Mouse (Mus musculus) T-helper 1 cell (primary cell): ENCODE data around the gene D7Ertd443e.

Experiments used
- in situ Hi-C: fragments of 300-600 bp; cut with MboI, MseI; formaldehyde crosslinking; loops from one replicate; pipeline ENCODE4 v1.15.1; 2025; ENCODE audit warnings: high pct_unique_total_duplicates

The D7Ertd443e gene

DNA sequence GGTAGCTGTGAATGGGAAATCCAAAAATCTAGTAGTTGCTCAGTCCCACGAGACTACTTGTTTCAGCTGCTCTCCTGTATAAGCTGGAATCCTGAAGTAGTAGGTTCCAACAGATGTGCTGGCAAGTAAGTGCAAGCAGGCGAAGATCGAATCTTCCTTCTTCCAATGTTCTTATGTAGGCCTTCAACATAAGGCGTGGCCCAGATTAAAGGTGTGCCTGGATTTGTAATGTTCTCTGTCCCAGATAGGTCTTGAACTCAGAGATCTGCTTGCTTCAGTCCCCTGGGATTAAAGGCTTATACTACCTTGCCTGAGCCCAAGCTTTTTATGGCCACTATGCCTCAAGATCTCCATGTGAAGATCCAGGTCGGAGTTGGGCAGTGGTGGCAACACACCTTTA is at the start of gene D7Ertd443e:
Gene D7Ertd443e, minus strand, starts transcription at position 101 of the 400 bp plus-strand sequence.
- in situ Hi-C loops: no loop called here

- in situ Hi-C loops: no loop called here
Measured at GRCm38 (mm10) chr7:134431681-134432080, 46.2 kb upstream of the D7Ertd443e start.

DNA sequence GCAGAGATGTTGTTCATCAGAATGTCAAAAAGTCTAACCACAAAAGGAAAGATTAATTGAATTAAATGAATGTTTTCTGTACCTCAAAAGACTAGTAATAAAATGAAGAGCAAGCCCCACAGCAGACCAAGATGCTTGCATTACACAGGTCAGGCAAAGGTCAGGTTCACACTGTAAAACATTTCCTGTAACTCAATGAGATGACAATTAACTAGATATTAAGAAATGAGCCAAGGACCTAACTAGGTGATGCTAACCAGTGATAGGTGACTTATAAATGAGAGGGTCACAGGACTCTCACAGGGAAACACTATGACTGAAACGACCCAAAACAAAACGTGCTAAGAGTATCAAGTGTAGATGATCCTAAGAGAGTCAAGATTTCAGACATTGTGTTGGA is 43.2 kb upstream of the D7Ertd443e start:
- in situ Hi-C loops: loop anchor here (10.0 kb wide), 1 partner anchor 1046 kb away; no protein-coding TSS in a partner anchor

- in situ Hi-C loops: no loop called here
Measured at GRCm38 (mm10) chr7:134415014-134415413, 29.6 kb upstream of the D7Ertd443e start.

GRCm38 (mm10) chr7:134414005-134414690 is 28.7 kb upstream of the D7Ertd443e start:
- in situ Hi-C loops: no loop called here

DNA sequence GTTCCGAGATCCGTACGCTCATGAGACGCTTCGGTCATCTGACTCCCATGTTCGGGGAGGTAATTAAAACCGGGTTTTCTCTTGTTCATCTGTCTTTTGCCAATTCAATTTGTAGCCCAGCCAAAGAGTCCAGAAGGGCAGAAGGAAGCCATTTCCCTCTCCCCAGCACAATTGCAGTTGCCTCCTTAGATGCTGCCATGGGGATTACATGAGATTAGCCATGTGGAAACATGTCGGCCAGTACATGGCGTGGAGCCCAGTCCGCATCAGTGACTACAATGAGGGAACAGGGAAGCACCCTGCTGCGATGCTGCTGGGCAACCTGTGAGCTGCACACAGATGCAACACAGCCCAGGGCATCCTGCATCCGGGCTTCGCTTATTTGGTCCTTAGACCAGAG is 23.2 kb upstream of the D7Ertd443e start:
- in situ Hi-C loops: no loop called here

DNA sequence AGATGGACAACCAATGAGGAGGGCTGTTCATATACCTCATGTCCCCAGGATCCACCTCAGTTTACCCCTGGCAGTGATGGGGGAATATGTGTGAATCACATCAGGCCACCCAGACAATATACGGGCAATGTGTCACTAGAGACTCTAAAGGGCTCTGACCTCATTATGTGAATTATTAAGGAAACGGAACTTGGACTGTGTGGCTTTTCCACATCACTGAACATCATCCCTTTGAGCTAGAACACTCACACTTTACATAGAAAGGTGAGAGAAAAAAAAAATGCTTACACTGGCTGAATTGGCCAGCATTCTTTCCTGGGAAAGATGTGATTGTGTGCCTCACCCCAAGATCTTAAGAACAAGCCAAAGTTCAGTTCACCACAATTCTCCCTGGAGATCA is 15.3 kb upstream of the D7Ertd443e start:
- in situ Hi-C loops: no loop called here

DNA sequence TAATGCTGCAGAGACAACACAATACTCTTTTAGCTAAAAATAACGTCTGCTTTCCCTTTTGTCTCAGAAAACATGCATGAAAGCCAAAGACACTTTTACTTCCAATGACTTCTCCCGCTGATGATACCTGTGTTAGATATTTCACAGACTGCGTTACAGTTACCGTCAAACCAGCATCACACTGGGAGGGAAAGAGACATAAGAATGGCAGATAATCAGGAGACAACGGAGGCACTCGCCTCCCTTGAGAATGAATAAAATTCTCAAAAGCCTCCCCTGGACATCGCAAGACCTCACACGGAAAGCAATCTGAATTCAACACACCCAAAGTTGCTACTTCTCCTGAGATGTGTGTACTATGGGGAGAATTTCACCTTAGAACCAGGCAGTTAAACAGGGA is 11.3 kb upstream of the D7Ertd443e start:
- in situ Hi-C loops: no loop called here

DNA sequence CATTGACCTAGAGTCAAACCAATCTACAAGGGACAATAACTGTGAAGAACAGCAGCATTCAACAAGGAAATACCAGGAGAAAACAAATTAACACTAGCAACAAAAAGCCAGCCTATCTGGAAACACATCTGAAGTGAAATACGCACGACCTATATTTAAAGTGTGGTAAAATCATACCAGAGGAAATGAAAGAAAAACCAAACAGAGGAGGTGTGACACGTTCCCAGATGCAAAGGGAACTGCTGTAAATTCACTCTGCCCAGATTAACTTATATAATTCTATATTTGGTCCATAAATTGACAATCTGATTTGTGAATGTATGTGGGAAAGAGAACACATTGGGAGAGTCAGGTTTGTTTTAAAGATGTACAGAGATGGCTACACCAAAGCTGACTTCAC is 2.7 kb downstream of the D7Ertd443e start:
- in situ Hi-C loops: no loop called here

DNA sequence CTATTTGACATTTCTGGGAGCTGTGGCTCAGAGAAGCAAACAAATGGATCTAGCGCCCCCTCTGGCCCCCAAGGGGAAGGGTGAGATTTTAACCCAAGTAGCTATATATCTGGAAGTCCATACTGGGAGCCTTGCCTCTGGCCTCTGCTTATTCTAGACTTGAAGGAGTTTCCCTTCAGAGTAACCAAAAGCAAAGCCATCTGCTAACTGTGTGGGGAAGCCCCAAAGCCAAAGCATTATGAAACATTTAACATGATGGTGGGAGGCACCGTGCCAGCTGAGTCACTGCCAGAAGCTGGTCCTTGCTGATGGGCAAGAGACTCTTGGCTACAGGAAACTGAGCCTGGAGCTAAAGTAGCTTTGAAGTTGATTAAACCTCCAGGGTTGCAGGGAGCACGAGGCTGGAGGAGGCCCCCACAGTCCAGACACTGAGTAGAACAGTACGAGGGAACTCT is 4.0 kb downstream of the D7Ertd443e start:
- in situ Hi-C loops: no loop called here

GRCm38 (mm10) chr7:134378273-134378672 is 7.2 kb downstream of the D7Ertd443e start:
- in situ Hi-C loops: no loop called here

DNA sequence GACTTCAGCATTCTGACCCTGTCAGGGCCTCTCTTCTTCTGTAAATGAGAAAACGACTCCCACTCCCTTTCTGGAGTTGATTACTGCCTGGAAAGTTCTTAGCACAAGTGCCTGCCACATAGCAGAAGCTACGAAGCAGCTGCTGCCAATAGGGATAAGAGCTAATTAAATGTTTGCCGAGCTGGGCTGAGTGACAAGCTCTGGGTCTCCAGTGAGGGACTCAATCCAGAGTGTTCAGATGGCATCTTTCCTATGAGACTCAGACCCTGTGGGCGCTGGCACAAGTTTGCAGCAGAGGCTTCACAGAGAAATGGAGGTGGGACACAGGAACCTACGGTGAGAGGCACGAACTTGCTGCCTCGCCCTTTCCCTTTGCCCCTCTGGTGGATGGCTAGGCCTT is 8.7 kb downstream of the D7Ertd443e start:
- in situ Hi-C loops: no loop called here

DNA sequence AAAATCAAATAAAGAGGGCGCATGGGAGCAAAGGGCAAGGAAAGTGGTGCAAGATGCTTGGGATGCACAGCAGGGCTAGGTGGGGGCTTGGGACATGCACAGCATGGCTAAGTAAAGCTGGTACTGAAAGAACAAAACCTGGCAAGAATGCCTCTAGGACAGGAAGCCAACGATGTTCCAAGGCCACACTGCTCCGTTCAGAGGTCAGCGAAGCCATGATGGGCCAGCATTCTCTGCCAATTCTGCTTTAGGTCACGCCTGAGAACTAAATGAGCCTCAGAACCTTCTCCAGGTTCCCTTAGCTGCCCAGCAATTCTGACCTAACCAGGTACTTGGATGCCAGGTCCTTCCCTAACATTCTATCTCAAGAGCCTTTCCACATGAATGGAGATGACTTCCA is 13.2 kb downstream of the D7Ertd443e start:
- in situ Hi-C loops: no loop called here

- in situ Hi-C loops: no loop called here
Measured at GRCm38 (mm10) chr7:134369241-134369640, 16.2 kb downstream of the D7Ertd443e start.

DNA sequence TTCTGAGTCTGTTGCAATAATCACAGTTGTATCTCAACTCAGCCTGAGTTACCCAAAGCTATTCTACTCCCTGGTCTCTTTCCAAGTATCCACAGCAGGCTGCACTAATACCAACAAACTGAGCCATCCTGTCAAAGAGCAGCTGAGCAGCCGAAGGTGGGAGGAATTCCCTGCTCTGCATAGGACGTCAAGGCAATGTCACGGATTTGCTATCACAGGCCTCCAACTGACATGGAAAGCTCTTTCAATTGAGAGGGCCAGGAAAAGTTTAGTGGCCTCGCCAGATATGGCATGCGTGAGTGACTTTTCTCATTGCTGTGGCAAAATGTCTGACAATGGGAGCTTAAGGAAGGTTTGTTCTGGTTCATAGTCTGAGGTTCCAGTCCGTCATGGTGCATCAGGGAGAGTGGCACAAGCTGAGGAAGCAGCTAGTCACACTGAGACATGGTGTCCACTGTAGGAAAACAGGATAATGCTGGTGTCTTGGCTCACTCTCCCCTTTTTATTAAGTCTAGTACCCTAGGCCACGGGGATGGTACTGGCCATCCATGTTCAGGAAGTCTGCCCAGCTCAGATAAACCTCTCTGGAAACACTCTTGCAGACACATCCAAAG is 23.1 kb downstream of the D7Ertd443e start:
- in situ Hi-C loops: no loop called here

- in situ Hi-C loops: no loop called here
Measured at GRCm38 (mm10) chr7:134348825-134349224, 36.6 kb downstream of the D7Ertd443e start.

DNA sequence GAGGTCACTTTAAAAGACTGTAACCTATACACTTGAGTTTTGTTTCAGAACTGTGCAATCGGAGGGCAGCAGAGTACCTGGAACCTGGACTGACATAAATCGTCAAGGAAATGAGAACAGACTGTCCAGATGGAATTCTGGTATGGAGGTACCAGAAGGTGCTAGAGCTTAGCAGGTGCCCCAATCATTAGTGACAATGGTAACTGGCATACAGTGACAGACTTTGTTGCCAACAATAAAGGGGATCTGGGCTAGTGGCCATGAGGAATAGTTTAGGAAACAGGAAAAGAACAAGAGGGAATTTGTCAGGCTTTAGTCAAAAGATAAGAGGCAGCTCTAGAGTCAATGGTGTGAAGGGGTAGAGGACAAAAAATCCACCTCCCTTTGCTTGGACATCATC is 43.3 kb downstream of the D7Ertd443e start:
- in situ Hi-C loops: no loop called here

- in situ Hi-C loops: no loop called here
Measured at GRCm38 (mm10) chr7:134335951-134336350, 49.5 kb downstream of the D7Ertd443e start.

GRCm38 (mm10) chr7:134320979-134321378 is 64.5 kb downstream of the D7Ertd443e start:
- in situ Hi-C loops: no loop called here

DNA sequence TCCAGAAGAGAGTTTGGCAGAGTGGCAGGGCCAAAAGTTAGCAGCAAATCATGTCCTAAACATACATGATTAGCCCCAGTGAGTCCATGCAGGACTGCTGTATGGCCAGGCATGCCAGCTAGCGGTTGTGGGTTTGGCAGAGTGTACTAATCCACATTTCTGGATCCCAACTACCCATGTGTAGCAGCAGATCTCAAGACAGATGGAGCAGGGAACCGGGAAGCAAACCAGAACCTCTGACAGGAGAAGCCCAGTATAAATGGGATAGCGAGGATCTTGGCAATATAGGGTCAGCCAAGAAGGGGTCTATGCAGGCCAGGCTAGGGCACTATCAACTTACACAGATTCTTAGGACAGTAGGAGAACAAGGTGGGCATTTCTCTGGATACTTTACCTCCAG is 83.4 kb downstream of the D7Ertd443e start:
- in situ Hi-C loops: no loop called here

- in situ Hi-C loops: no loop called here
Measured at GRCm38 (mm10) chr7:134301285-134301684, 84.2 kb downstream of the D7Ertd443e start.

DNA sequence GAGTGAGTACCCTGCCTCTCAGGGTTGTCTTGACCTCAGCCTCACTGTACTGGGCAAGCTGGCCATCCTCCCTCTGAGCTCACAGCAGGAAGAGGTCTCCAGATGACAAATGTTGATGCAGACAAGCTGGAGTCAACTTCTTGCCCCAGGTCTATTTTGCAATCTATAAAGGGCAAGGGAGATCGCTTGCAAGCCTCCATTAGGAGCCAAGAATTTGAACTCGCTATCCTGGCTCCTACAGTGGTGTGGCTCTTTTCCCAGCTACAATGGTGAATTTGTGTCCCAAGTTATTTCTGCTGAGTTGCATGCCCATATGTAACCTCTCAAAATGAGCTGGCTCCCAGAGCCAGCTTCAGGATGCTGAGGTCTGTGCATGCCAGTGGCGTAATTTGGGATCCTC is 92.7 kb downstream of the D7Ertd443e start:
- in situ Hi-C loops: no loop called here

GRCm38 (mm10) chr7:134289611-134290301 is 95.7 kb downstream of the D7Ertd443e start:
- in situ Hi-C loops: no loop called here
